Mouse (Mus musculus): ENCODE measurements around the gene Gm42957. TPM values are rescaled to one million over a fixed set of nuclear protein-coding genes. Genes with fewer than 3 reads are reported as not detected.
"Not testable (repeated sequence)": the region's sequence is repeated elsewhere in the genome, so short reads cannot be mapped to it uniquely, and the experiment has no call there.

Gm42957 gene
- polyA plus RNA-seq, 1 experiment from 2014 or later: 0.15 TPM

DNA sequence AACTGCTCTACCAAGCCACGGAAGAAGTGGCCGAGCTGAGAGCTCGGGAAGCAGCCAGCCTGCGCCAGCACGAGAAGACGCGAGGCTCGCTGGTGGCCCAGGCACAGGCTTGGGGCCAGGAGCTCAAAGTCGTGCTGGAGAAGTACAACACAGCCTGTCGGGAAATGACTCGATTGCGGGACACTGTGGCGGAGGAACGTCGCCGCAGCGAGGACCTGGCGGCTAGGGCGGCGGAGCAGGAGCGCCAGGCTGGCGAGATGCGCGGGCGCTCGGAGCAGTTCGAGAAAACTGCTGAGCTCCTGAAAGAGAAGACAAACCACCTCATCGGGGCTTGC lies 49.5 kb downstream of the Gm42957 start:
- H3K27me3 ChIP-seq (ENCODE audit: low read depth, poor library complexity, severe bottlenecking): peaks cover 65% of the 10 kb centered on the region
- 47% methylated on average over 28 of the region's 28 CpGs for WGBS

DNA sequence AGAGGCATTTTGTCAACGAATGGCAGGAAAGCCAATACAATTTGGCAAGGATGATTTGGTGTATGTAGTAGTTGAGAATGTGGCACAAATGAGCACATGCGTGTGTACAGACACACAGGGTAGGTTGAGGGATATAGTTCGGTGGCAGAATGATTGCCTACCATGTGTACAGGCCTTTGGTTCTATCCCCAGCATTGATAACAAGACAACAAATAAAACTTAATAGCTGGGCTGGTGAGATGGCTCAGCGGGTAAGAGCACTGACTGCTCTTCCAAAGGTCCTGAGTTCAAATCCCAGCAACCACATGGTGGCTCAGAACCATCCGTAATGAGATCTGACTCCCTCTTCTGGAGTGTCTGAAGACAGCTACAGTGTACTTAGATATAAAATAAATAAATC lies 50.8 kb downstream of the Gm42957 start:
- H3K27ac ChIP-seq (replicated peaks); H3K36me3 ChIP-seq; DNase-seq (ENCODE audit: low spot score); H3K4me3 ChIP-seq; H3K9me3 ChIP-seq (replicated peaks): not testable (repeated sequence)
- 90% methylated on average over 5 of the region's 5 CpGs for WGBS
- peaks cover 53% of the 10 kb centered on the region for H3K27me3 ChIP-seq (ENCODE audit: low read depth, poor library complexity, severe bottlenecking)
- H3K4me1 ChIP-seq: peaks cover 30% of the 10 kb centered on the region

More for the DNA sequence above, 49.5 kb downstream of the Gm42957 start:
- Histone ChIP-seq H3K4me1 (peaks cover 29% of the 10 kb centered on the region), H3K27ac (replicated peaks) (peak overlapping the region; percentile 23; the same call in 1 of the 2 replicates), H3K4me3 (peak overlapping the region; percentile 30), H3K9me3 (replicated peaks) (no peaks in the 10 kb centered on the region), H3K36me3 (no peaks in the 10 kb centered on the region)
- peak; percentile 26 for DNase-seq (ENCODE audit: low spot score)

- Histone ChIP-seq H3K27ac (replicated peaks) (no peak overlapping the region), H3K27me3 (ENCODE audit: low read depth, poor library complexity, severe bottlenecking) (peaks cover 36% of the 10 kb centered on the region), H3K4me3 (no peak overlapping the region), H3K9me3 (replicated peaks) (no peaks in the 10 kb centered on the region), H3K4me1 (peaks cover 33% of the 10 kb centered on the region), H3K36me3 (no peaks in the 10 kb centered on the region)
- no peak for DNase-seq (ENCODE audit: low spot score)
- 87% methylated on average over 11 of the region's 11 CpGs for WGBS
Measured at GRCm38 (mm10) chr3:96688854-96689253, 53.6 kb downstream of the Gm42957 start.

- H3K27me3 ChIP-seq (ENCODE audit: low read depth, poor library complexity, severe bottlenecking): peaks cover 22% of the 10 kb centered on the region
- H3K4me1 ChIP-seq: peaks cover 29% of the 10 kb centered on the region
- H3K27ac ChIP-seq (replicated peaks): no peak overlapping the region
- H3K36me3 ChIP-seq: no peaks in the 10 kb centered on the region
- 51% methylated on average over 3 of the region's 3 CpGs for WGBS
- no peak overlapping the region for H3K4me3 ChIP-seq
- DNase-seq (ENCODE audit: low spot score): no peak
- no peaks in the 10 kb centered on the region for H3K9me3 ChIP-seq (replicated peaks)
Measured at GRCm38 (mm10) chr3:96690298-96690697, 55.0 kb downstream of the Gm42957 start.

- H3K27me3 ChIP-seq (ENCODE audit: low read depth, poor library complexity, severe bottlenecking): peaks cover 14% of the 10 kb centered on the region; the same call in 1 of the 2 replicates
- no peaks in the 10 kb centered on the region for H3K9me3 ChIP-seq (replicated peaks)
- H3K27ac ChIP-seq (replicated peaks): peak overlapping the region; percentile 38; the same call in 1 of the 2 replicates
- H3K4me1 ChIP-seq: peaks cover 45% of the 10 kb centered on the region
- no peaks in the 10 kb centered on the region for H3K36me3 ChIP-seq
- peak; percentile 64 for DNase-seq (ENCODE audit: low spot score)
- H3K4me3 ChIP-seq: no peak overlapping the region
- WGBS: 10% methylated on average over 3 of the region's 3 CpGs
Measured at GRCm38 (mm10) chr3:96692506-96692905, 57.2 kb downstream of the Gm42957 start.

- no peak overlapping the region for H3K27ac ChIP-seq (replicated peaks)
- 92% methylated on average over 1 of the region's 1 CpGs for WGBS
- H3K4me3 ChIP-seq: no peak overlapping the region
- no peak for DNase-seq (ENCODE audit: low spot score)
- no peaks in the 10 kb centered on the region for H3K9me3 ChIP-seq (replicated peaks)
- H3K4me1 ChIP-seq: peaks cover 53% of the 10 kb centered on the region
- H3K36me3 ChIP-seq: no peaks in the 10 kb centered on the region
- H3K27me3 ChIP-seq (ENCODE audit: low read depth, poor library complexity, severe bottlenecking): peaks cover 12% of the 10 kb centered on the region; the same call in 1 of the 2 replicates
Measured at GRCm38 (mm10) chr3:96693579-96693978, 58.3 kb downstream of the Gm42957 start.

- Histone ChIP-seq H3K36me3 (peaks cover 21% of the 10 kb centered on the region), H3K4me1 (peaks cover 46% of the 10 kb centered on the region), H3K4me3 (peak within 1 kb of the TSS; percentile 81), H3K27me3 (ENCODE audit: low read depth, poor library complexity, severe bottlenecking) (no peaks in the 10 kb centered on the region), H3K27ac (replicated peaks) (peak within 1 kb of the TSS; percentile 94), H3K9me3 (replicated peaks) (no peaks in the 10 kb centered on the region)
- WGBS: 0% methylated on average over 35 of the region's 35 CpGs
- DNase-seq (ENCODE audit: low spot score): peak; percentile 86
Measured at GRCm38 (mm10) chr3:96696198-96696765, 61.0 kb downstream of the Gm42957 start, which contains the start of gene Pias3. Pias3 (plus strand) TSS chr3:96696384.

- Histone ChIP-seq H3K36me3 (peaks cover 29% of the 10 kb centered on the region), H3K4me1 (peaks cover 46% of the 10 kb centered on the region), H3K4me3 (peak overlapping the region; percentile 81), H3K27me3 (ENCODE audit: low read depth, poor library complexity, severe bottlenecking) (no peaks in the 10 kb centered on the region), H3K27ac (replicated peaks) (peak overlapping the region; percentile 94), H3K9me3 (replicated peaks) (no peaks in the 10 kb centered on the region)
- peak; percentile 93 for DNase-seq (ENCODE audit: low spot score)
- WGBS: under 1% methylated on average over 85 of the region's 85 CpGs
Measured at GRCm38 (mm10) chr3:96696766-96697732, 61.8 kb downstream of the Gm42957 start.

DNA sequence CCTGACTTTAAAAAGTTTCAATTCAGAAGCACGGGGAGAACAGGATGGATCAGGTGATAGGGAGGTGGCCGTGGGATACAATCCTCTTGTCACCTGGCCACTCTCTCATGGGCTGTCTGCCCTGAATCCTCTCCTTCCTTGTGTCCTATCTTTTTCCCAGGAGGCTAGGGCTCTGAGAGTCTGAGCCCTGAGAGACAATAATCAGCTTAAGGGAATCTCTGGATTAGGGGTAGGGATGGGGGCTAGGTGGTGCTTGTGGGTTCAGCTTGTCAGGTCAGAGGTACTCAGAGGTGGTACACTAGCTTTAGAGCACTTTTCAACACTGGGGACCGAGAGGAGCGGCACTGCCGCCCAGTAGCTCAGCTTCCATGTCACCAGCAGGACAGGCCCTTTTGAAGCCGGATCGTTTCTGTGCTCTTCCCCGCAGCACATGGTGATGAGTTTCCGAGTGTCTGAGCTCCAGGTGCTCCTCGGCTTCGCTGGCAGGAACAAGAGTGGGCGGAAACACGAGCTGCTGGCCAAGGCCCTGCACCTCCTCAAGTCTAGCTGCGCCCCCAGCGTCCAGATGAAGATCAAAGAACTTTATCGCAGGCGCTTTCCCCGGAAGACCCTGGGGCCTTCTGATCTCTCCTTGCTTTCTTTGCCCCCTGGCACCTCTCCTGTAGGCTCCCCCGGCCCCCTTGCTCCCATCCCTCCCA lies 63.9 kb downstream of the Gm42957 start:
- 57% methylated on average over 19 of the region's 19 CpGs for WGBS
- Histone ChIP-seq H3K4me1 (peaks cover 38% of the 10 kb centered on the region), H3K27me3 (ENCODE audit: low read depth, poor library complexity, severe bottlenecking) (no peaks in the 10 kb centered on the region), H3K27ac (replicated peaks) (0 out of 2 replicates have a peak overlapping the region, but pooled peaks have one; percentile 28), H3K36me3 (peaks cover 49% of the 10 kb centered on the region), H3K9me3 (replicated peaks) (no peaks in the 10 kb centered on the region), H3K4me3 (no peak overlapping the region)
- no peak for DNase-seq (ENCODE audit: low spot score)

- Histone ChIP-seq H3K36me3 (peaks cover 61% of the 10 kb centered on the region), H3K27me3 (ENCODE audit: low read depth, poor library complexity, severe bottlenecking) (no peaks in the 10 kb centered on the region), H3K9me3 (replicated peaks) (no peaks in the 10 kb centered on the region), H3K4me3 (no peak overlapping the region), H3K27ac (replicated peaks) (no peak overlapping the region), H3K4me1 (peaks cover 33% of the 10 kb centered on the region)
- DNase-seq (ENCODE audit: low spot score): no peak
- 57% methylated on average over 7 of the region's 7 CpGs for WGBS
Measured at GRCm38 (mm10) chr3:96700376-96700775, 65.1 kb downstream of the Gm42957 start.

DNA sequence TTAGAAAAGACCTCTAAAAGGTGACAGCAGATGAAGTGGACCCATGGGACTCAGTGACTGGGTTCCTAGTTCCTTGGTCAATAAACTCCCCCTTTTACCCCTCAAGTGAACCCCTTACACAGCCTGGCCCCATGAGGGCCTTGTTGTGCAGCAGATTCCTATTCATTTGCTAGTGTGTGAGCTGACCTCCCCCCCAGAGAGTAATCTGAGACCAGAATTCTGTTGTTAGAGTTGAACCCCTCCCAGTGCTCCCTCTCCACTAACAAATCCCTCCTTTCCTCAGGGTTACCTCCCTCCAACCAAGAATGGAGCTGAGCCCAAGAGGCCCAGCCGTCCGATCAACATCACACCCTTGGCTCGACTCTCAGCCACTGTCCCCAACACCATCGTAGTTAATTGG lies 65.7 kb downstream of the Gm42957 start:
- no peak overlapping the region for H3K27ac ChIP-seq (replicated peaks)
- H3K4me3 ChIP-seq: no peak overlapping the region
- no peaks in the 10 kb centered on the region for H3K27me3 ChIP-seq (ENCODE audit: low read depth, poor library complexity, severe bottlenecking)
- H3K36me3 ChIP-seq: peaks cover 65% of the 10 kb centered on the region
- 88% methylated on average over 4 of the region's 4 CpGs for WGBS
- H3K4me1 ChIP-seq: peaks cover 27% of the 10 kb centered on the region
- DNase-seq (ENCODE audit: low spot score): no peak
- H3K9me3 ChIP-seq (replicated peaks): no peaks in the 10 kb centered on the region

Measured in midbrain, embryonic 10.5 days (tissue).